Mouse (Mus musculus) lung, postnatal 0 days (tissue): ENCODE results near the gene Mapkapk5. TPM values are rescaled to one million over a fixed set of nuclear protein-coding genes. Genes with fewer than 3 reads are reported as not detected.

Experiments
- ATAC-seq: fragments of 200-750 bp; cut with Nextera tagmentation; 2 replicates; pipeline ENCODE4 v1.8.0; 2017; ENCODE audit warnings: moderate library complexity
- DNase-seq: peaks from one replicate; pipeline ENCODE4 v3.0.0-alpha.2; 2016; ENCODE audit warnings: low spot score
- H3K27ac ChIP-seq: fragments of 300-500 bp; sonication (generic); 2 replicates; pipeline ENCODE4 v1.5.1; 2014; ENCODE audit warnings: antibody characterized with exemption, mild to moderate bottlenecking, low read length, mixed read lengths
- H3K27me3 ChIP-seq: fragments of 300-500 bp; sonication (generic); replicated peaks from 2 replicates; pipeline ENCODE4 v1.6.1; 2014; ENCODE audit warnings: low read length, mixed read lengths; ENCODE audit not compliant: insufficient read depth
- H3K36me3 ChIP-seq: fragments of 300-500 bp; sonication (generic); 2 replicates; pipeline ENCODE4 v1.6.1; 2014; ENCODE audit warnings: low read length, mixed read lengths; ENCODE audit not compliant: insufficient read depth
- H3K4me1 ChIP-seq: fragments of 300-500 bp; sonication (generic); 2 replicates; pipeline ENCODE4 v1.6.1; 2014; ENCODE audit warnings: antibody characterized with exemption, low read depth, low read length, mixed read lengths; ENCODE audit not compliant: insufficient read depth
- H3K4me2 ChIP-seq: fragments of 300-500 bp; sonication (generic); replicated peaks from 2 replicates; pipeline ENCODE4 v1.6.1; 2014; ENCODE audit warnings: low read depth, mild to moderate bottlenecking, low read length, moderate library complexity, mixed read lengths
- H3K4me3 ChIP-seq: fragments of 300-500 bp; sonication (generic); 2 replicates; pipeline ENCODE4 v1.5.1; 2014; ENCODE audit warnings: low read depth, low read length
- H3K9ac ChIP-seq: fragments of 300-500 bp; sonication (generic); replicated peaks from 2 replicates; pipeline ENCODE4 v1.6.1; 2014; ENCODE audit warnings: low read depth, mild to moderate bottlenecking
- H3K9me3 ChIP-seq: fragments of 300-500 bp; sonication (generic); 2 replicates; pipeline ENCODE4 v1.6.1; 2016; ENCODE audit warnings: low read length, mixed read lengths
- CTCF ChIP-seq: IDR thresholded peaks from 2 replicates; pipeline ENCODE4 v1.5.1; 2016; ENCODE audit warnings: antibody characterized with exemption, mild to moderate bottlenecking
- EP300 ChIP-seq: IDR thresholded peaks from 2 replicates; pipeline ENCODE4 v1.6.1; 2016; ENCODE audit warnings: antibody characterized with exemption, mild to moderate bottlenecking, control low read depth
- WGBS: fragments of 180-500 bp; shearing (Covaris S2); extraction: QIAGEN DNeasy Blood & Tissue Kit; methylation state at CpG from one replicate; pipeline ENCODE4 v1.1.7; 2014; 5-methylcytosine and 5-hydroxymethylcytosine counted together
- polyA plus RNA-seq: library from polyadenylated mRNA; unstranded; fragments of >200 nt; fragmentation: Nextera tagmentation; extraction: Ambion mirVana; gene quantifications from 2 replicates; pipeline ENCODE4 v1.2.1, GENCODE M21; 2015

The Mapkapk5 gene
- 39.1 and 42.1 TPM in 2 replicates for polyA plus RNA-seq

GRCm38 (mm10) chr5:121545793-121546529, at the start of gene Mapkapk5:
Gene Mapkapk5 (minus strand): TSS chr5:121545905.
- H3K36me3 ChIP-seq, result no peaks in the 10 kb centered on the region
- peak; percentile 98 for DNase-seq
- peak; percentile 93 for ATAC-seq
- WGBS, result 2% methylated on average over 51 of the region's 55 CpGs
- H3K9ac ChIP-seq, result peak within 1 kb of the TSS; percentile 92
- no peak for TF ChIP-seq EP300
- TF ChIP-seq CTCF, result 0 out of 2 replicates have a peak, but pooled peaks have one; percentile 7
- peak within 1 kb of the TSS; percentile 95 for H3K4me3 ChIP-seq
- H3K27ac ChIP-seq, result peak within 1 kb of the TSS; percentile 96
- H3K4me1 ChIP-seq, result peaks cover 8% of the 10 kb centered on the region; the same call in 1 of the 2 replicates
- peak within 1 kb of the TSS; percentile 91 for H3K4me2 ChIP-seq
- no peaks in the 10 kb centered on the region for H3K9me3 ChIP-seq
- H3K27me3 ChIP-seq, result no peaks in the 10 kb centered on the region

- H3K4me1 ChIP-seq, result peaks cover 9% of the 10 kb centered on the region; the same call in 1 of the 2 replicates
- H3K27me3 ChIP-seq, result no peaks in the 10 kb centered on the region
- ATAC-seq (no peak), DNase-seq (peak; percentile 12)
- no peak overlapping the region for H3K27ac ChIP-seq
- H3K9me3 ChIP-seq, result no peaks in the 10 kb centered on the region
- no peak overlapping the region for H3K4me3 ChIP-seq
- H3K4me2 ChIP-seq, result no peak overlapping the region
- 70% methylated on average over 6 of the region's 6 CpGs for WGBS
- no peak overlapping the region for H3K9ac ChIP-seq
- H3K36me3 ChIP-seq, result no peaks in the 10 kb centered on the region
- TF ChIP-seq CTCF (no peak), EP300 (no peak)
Observed at GRCm38 (mm10) chr5:121594714-121595313, 49.1 kb upstream of the Mapkapk5 start.

DNA sequence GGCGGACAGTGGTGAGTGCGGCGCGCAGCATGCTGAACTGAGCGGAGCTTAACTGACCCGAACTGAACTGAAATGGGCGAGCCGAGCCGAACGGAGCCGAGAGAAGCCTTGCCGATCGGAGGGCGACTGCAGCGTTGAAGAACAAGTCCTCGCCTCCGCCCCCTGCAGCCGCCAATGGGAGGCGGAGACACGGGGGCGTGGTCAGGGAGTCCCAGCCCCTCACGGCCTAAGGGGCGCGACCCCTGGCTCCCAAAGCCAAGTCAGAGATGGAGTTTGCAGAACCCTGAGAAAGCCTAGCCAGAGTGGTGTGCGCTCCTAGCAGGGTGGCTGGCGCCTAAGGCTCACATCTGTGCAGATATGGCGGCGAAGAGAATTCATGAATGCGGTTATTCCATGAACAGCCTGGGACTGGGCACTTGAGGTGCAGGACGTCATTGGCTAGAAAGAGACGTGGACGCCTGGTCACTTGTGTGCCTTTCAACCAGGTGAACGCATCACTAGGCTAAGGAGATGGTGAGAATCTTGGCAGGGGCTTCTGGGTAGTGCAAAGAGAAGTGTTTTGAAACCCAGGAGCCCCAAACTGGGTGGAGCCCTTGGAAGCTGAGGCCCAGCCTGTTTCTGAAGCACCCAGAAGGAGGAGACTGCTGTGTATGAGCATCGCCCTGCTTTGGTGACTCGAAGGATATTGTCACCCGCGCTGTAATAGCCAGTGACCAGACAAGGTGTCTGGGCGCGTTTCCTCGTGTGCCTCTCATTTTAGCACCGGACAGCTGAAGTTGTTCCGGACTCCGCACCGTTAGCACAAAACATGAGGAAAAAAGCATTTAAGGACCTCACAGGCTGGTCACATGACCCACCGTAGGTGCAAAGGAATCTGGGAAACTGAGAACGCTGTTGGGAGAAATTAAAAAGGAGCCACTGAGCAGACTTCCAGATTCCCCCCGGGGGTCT, 48.0 kb upstream of the Mapkapk5 start, which contains the start of gene Aldh2:
Gene Aldh2 (minus strand): TSS at position 374 of the 951 bp plus-strand sequence.
- peak; percentile 91 for ATAC-seq
- H3K9ac ChIP-seq, result peak within 1 kb of the TSS; percentile 82
- H3K9me3 ChIP-seq, result no peaks in the 10 kb centered on the region
- peak within 1 kb of the TSS; percentile 85 for H3K4me2 ChIP-seq
- 3% methylated on average over 46 of the region's 47 CpGs for WGBS
- TF ChIP-seq EP300 (peak; percentile 58), CTCF (peak; percentile 52)
- H3K36me3 ChIP-seq, result no peaks in the 10 kb centered on the region
- peak; percentile 95 for DNase-seq
- peaks cover 9% of the 10 kb centered on the region; the same call in 1 of the 2 replicates for H3K4me1 ChIP-seq
- H3K27ac ChIP-seq, result peak within 1 kb of the TSS; percentile 90
- peak within 1 kb of the TSS; percentile 74 for H3K4me3 ChIP-seq
- no peaks in the 10 kb centered on the region for H3K27me3 ChIP-seq

- H3K4me1 ChIP-seq, result peaks cover 12% of the 10 kb centered on the region; the same call in 1 of the 2 replicates
- no peaks in the 10 kb centered on the region for H3K36me3 ChIP-seq
- 3% methylated on average over 30 of the region's 33 CpGs for WGBS
- H3K9me3 ChIP-seq, result no peaks in the 10 kb centered on the region
- DNase-seq (peak; percentile 42), ATAC-seq (peak; percentile 27)
- H3K27me3 ChIP-seq, result no peaks in the 10 kb centered on the region
- H3K9ac ChIP-seq, result peak overlapping the region; percentile 82
- TF ChIP-seq CTCF (no peak), EP300 (0 out of 2 replicates have a peak, but pooled peaks have one; percentile 15)
- H3K4me3 ChIP-seq, result peak overlapping the region; percentile 74
- peak overlapping the region; percentile 90 for H3K27ac ChIP-seq
- H3K4me2 ChIP-seq, result peak overlapping the region; percentile 85
Observed at GRCm38 (mm10) chr5:121592816-121593407, 47.2 kb upstream of the Mapkapk5 start.

DNA sequence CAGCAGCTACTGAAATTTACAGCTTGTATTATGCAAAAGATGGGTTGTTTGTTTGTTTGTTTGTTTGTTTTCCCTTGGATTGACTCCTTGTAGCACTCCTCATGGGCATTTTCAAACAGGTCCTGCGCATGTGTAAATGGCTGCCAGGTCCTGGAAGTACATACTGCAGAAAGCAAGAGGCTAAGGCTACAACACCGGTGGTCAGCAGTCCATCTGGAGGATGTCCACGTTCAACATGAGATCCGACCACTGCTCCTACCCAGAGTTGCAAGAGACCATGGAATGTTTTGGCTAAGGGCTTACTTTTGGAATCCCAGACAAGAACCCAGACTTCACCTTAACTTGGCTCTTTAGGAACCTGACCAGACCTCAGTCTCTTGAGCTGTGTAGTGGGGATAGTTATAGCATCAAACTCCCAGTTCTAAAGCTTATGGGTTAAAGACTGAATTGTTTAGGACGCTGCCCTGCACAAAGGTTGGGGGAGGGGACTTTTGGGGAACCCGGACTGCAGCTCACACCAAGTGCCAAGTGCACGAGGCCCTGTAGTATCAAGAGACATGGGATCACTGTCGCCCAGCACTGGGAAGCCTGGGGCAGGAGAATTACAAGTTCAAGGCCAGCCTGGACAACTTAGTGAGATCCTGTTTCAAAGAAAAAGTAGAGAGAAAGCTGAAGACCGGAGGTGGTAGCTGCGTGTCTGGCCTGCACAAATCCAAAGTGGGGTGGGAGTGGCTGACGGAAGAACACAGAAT, 46.5 kb upstream of the Mapkapk5 start:
- no peak for TF ChIP-seq EP300
- TF ChIP-seq CTCF, result no peak
- peak overlapping the region; percentile 85 for H3K4me2 ChIP-seq
- no peak for DNase-seq
- 41% methylated on average over 11 of the region's 11 CpGs for WGBS
- ATAC-seq, result no peak
- H3K36me3 ChIP-seq, result no peaks in the 10 kb centered on the region
- no peaks in the 10 kb centered on the region for H3K9me3 ChIP-seq
- peak overlapping the region; percentile 3; the same call in 1 of the 2 replicates for H3K9ac ChIP-seq
- no peaks in the 10 kb centered on the region for H3K27me3 ChIP-seq
- H3K27ac ChIP-seq, result peak overlapping the region; percentile 90
- H3K4me3 ChIP-seq, result peak overlapping the region; percentile 74
- peaks cover 19% of the 10 kb centered on the region; the same call in 1 of the 2 replicates for H3K4me1 ChIP-seq
